Mouse (Mus musculus) c-Kit-negative CD71-positive TER-119-positive erythroid progenitor cells, embryonic 14.5 days (primary cell): ENCODE measurements around the gene Lama4.

Experiments used
- DNase-seq: peaks from one replicate; pipeline ENCODE4 v3.0.0-alpha.2; 2013; ENCODE audit warnings: low read depth, low spot score

The Lama4 gene

DNA sequence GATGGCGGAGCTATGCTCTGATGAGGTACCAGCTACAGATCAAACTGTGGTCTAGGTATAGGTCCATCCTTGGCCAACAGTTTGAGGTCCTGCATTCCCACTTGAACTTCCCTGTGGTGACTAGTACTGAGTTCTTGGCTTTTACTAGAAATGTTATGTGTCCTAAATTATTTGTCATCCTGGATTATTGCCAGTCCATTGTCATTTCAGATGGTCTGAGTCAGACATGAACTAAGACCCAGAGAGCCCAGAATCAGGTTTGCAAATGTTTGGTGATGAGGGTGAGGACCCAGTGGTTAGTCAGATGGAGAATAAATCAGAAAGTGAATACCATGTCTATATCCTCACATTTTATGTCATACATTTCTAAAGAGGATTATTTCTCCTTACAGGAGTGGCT lies 192.0 kb downstream of the Lama4 start:
- DNase-seq, result no peak

GRCm38 (mm10) chr10:39158306-39158705 lies 193.0 kb downstream of the Lama4 start:
- no peak for DNase-seq
